Mouse (Mus musculus) spleen, postnatal 10 days (tissue): ENCODE results near the gene Ncoa7.

Experiments
- DNase-seq, 2 experiments: peaks; one replicate each; pipeline ENCODE4 v3.0.0; 2021 to 2022; ENCODE audit warnings: low spot score in 2 of 2

The Ncoa7 gene

DNA sequence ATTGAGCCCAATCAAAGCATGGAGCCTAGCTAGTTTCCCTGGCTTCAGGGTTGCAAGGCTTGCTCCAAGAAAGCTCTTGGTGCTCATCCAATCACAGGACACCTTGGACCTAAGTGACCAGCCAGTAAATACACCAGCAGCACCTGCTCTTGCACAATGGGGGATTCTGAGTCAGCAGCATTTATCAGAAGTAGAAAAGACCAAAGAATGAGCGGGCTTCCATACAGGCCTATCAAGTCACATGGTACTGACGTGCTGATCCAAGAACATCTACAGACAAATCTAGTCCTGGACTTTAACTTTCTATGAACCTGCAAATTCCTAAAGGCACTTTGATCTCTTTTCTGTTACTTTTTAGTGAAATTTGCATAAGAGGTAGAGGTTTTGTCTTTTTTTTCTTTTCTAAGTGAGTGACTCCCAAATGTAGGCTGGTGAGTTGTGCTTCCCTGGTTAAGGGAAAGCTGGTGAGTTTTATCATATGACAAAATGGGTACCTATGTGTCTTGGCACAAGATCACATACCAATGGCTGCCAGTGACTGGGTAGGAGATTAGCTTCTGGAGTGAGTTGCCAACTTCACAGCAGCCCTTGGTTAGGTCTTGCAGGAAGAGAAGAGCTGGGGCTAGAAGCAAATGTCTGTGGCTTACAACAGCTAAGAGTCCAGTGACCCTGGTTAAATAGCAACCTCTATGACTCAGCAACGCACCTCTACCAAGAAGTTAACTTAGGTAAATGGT lies 57.7 kb downstream of the Ncoa7 start:
- DNase-seq: no peak

DNA sequence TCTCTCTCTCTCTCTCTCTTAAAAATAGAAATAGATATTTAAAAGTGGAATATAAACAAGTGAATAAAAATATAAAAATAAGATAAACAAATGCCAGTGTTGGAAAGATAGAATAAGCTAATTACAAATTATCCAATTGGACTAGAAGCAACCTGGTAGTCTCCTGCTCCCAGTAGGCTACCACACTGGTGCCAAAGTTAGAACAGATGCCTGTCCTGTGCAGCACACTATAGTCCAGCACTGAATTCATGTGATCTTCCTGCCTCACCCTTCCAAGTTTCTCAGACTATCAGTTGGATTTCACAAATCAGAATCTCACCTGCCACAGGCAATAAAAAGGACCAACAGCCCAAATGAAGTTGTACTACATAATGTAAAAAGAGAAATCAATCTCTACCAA lies 59.9 kb downstream of the Ncoa7 start:
- DNase-seq: no peak

DNA sequence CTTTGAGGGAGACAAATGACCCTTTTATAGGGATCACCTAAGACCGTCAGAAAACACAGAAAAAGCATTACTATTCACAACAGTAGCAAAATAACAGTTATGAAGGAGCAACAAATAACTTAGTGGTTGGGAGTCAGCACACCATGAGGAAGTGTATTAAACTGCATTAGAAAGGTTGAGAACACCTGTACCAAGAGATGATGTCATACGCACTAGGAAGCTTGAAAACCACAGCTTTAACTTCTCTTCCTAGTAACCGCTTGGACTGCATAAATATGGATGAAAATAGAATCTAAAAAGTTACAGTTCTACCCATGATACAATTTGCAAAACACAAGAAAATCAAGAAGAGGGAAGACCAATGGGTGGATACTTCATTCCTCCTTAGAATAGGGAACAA lies 64.7 kb downstream of the Ncoa7 start:
- no peak for DNase-seq

DNA sequence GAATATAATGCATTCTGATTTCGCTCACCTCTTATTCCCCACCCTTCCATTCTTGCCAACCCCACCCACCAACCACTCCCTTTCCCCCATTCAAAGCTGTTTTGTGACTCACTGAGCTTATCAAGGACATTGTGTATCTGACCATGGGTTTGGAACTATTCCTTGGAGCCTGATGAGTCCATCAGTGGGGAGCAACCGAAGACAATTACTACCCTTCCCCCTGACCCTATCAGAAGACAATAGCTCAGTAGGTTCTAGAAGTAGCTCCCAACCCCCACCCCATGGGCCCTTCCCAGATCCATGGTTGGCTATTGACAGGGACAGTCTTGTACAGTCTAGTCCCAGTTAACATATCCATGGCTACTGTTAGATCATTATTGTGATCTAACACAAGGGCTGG lies 65.8 kb downstream of the Ncoa7 start:
- no peak for DNase-seq

DNA sequence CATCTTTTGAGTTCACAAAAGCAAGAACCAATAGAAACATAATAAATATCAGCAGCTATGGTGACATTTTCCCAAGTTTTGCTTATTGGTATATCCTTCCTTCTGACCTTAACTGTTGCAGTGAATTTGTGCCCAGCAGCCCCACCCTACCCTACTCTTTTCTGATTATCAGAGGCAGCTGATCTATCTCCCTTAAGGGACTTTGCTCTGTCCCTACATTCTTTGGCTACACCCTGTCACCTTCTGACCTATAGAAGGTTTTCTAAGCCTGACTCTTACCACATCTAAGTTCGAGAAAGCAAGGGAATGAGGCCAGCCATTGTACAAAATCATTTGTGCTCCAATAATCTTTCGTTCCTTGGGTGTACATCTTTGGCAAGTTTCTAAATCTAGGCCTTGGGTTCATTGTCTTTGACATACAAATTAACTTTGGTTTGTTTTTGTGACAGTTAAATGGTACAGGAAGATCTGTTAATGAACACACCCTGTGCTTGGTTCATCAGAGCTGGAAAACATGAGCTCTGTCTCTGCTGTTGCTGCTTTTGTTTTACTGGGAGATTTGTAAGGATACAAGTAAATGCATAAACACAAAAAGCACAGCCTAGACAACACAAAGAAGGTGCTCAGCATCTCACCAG lies 69.9 kb downstream of the Ncoa7 start:
- DNase-seq: no peak

DNA sequence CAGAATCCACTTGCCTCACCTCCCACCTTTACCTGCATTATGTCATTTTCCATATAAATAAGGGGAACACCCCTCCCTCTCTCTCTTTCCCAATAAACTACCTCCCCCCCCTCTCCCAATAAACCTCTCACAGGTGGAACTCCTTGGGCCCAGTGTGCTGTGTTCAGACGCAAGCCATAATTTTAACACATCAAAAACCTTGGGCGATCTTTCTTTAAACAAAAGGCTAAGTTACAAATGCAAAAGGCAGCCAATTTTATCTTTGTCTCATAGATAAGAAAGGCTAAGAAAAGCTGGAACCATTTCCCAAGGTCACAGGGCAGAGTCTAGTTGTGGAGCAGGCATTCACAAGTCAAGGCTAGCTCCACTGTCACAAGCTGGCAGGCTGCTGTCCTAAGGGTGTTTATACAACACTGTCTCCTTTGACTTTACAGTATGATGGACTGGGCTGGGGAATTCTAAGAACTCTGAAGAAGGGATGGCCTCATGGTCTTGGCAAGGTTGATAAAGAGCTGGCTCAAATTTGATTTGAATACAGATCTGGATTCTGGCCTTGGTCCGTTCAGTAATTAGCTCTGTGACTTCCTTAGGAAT lies 71.7 kb downstream of the Ncoa7 start:
- no peak for DNase-seq

DNA sequence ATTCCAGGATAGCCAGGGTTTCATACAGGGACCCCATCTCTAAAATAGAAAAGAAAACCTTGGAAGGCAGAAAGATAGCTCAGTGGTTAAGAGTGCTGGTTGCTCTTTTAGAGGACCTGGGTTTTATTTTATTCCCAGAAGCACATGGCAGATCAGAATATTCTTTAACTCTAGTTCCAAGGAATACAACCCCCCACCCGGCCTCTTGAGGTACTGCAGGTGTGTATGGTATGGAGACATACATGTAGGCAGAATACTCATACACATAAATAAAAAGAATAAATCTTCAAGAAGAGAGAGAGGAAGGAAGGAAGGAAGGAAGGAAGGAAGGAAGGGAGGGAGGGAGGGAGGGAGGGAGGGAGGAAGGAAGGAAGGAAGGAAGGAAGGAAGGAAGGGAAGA lies 72.3 kb downstream of the Ncoa7 start:
- DNase-seq: peak in 1 of 2 experiments; percentile 59

DNA sequence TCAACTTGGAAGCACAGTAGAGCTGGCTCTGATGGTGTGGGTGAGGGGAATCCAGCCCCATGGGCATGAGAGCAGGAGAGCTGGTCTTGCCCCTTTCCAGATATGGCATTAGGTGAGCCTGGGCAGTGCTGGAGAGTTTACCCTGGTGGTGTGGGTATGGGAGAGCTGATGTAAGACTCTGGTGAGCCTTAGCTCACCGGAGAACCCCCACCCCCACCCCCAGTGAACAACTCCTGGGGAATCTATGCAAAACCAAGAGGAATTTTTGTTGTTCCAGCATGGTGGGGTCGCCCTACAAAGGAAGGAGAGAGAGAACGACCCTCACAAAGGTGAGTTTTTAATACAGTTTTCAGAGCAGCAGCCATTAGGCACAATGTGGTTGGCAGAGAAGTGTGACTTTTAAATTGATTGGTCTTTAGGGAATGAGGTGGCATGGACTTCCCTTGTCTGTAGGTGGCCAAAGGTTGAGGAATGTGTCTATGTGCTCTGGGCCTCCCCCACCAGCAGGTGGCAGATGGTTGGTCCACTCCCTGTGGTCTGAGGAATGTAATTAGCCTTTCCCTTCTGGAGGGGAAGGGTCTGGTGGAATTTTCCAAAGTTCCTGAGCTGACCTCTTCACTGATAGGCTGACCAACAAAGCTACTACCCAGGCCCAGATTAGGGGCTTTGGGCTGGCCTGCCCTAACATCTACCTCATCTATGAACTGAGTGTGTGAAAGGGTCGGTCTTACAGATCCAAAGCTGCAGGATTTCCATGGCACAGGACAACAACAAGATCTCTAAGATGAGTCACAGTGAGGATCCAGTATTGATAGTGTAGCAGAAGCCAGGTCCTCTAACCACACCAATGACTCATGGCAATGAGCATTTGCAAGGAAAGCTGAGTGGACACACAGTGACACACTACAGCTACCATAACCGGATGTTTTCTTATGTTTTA lies 73.7 kb downstream of the Ncoa7 start:
- DNase-seq: no peak

DNA sequence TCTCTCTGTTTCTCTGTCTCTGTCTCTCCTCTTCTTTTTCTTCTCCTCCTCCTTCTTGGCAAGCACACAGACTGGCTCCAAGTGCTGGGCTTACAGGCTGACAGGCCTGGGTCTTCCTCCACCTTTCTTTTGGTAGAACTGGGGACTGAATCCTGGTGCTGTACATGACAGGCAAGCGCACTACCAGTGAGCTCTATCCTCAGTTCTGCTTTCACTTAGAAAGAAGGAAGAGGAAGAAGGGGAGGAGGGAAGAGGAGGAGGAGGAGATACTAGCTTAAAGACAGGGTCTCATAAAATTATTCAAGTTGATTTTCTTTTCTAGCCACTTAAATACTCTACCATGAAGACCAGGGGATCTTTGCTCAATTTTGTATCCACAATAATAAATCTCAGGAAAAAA lies 80.1 kb downstream of the Ncoa7 start:
- DNase-seq: no peak

DNA sequence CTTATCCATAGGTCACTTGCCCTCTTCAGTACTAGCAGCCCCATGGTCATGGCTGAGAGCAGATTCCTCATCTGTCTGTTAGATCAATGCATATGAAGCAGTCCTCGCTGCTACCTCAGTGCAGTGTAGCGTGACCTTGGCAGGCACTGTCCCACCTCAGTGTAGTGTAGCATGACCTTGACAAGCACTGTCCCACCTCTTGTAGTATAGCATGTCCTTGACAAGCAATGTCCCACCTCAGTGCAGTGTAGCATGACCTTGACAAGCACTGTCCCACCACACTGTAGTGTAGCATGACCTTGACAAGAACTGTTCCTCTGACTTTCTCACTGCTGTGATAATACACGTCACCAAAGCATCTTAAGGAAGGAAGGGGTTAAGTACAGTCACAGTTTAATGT lies 82.6 kb downstream of the Ncoa7 start:
- DNase-seq: no peak

DNA sequence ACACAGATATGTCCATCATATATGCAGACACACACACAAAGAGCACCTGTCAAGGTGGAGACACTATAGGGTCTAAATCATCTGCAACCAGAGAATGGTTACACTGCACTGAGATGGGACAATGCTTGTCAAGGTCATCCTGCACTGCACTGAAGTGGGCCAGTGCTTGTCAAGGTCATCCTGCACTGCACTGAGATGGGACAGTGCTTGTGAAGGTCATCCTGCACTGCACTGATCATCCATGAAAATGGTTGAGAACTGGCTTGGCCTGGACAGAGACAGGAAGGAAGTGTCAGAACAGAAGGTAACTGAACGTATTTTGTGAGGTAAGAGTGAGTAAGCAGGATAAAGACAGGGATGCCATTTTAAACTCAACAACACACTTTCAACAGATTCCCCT lies 83.2 kb downstream of the Ncoa7 start:
- no peak for DNase-seq

DNA sequence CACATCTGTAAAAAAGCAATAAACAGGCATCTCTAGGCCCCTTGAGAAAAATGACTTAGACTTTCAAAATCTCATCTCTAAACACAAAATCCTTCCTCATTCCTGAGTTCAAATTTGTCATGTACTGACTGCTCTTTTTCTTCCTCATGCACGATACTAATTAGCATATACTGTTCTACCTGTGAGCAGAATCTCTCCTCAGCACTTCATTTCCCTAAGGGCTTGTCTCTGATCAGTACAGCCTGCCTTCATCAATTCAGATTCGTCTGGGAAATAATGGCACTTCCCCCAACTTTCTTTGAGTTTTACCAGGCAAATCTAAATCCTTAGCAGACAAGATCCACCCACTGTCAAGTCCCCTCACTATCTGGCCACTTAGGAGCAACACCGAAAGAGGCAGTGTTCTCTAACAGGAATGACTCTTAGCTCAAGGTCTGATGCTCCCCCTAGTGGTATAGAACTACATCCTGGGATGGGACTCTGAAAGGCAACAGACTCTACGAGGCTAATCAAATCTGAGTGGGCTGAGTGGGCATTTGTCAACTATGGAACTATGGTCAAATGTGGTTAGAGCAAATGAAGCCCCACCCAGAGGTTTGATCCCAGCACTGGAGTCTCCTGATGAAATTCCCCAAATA lies 84.3 kb downstream of the Ncoa7 start:
- DNase-seq: peak; percentile 34 to 48

DNA sequence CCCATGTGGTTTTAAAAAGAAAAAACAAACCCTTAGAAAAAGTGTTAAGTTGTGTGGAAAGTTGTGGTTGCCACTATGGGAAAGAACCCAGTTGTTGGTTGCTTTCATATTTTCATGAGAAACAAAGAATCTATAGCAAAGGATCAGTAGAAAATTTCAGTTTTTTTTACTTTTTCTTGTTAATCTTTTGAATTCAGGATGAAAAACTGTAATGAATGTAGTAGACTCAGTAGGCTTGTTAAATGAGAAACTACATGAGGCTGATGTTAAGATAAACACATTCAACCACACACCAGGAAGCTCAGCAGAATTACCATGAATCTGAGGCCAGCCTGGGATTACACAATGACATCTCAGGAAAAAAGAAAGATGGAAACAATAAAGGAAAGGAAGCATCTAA lies 87.0 kb downstream of the Ncoa7 start:
- no peak for DNase-seq

DNA sequence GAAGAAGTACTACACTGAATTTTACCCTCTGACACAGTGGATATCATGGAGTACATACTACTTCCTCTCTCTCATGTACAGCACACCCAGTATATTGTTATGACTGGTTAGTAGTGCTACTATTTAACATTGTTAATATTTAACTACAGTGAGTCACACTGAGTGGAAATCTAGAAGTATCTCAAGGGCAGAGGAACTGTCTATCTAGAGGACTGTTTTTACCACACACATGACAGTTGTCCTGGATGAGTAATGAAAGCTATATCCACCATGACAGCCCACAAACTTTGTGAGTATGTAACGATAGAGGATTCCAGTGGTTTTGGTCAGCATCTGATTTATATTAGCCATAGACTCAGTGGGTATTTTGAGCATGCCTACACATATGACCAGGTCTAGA lies 90.6 kb downstream of the Ncoa7 start:
- DNase-seq: no peak

DNA sequence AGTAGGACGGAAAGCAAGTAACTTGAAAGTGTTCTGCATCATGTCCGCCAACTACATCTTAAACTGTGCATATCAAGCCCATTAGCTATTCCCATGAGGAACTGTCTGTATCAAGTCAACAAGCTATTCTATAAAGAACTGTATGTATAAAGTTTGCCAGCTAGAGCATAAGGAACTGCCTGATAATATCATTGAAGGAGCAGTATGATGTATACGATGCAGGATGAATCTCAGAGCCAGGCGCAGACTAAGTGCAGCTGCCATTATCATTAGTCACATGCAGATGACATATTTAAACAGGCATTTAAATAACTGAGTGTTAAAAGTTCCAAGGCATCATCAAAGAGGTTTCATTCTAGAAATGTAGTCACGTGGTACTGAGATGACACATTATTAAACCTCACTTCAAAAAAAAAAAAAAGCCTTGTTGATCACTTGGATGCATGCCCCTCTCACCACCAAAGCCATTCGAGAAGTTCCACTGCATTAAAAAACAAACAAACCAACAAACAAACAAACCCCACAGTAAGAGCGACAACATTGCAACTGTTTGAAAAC lies 93.2 kb downstream of the Ncoa7 start:
- no peak for DNase-seq

DNA sequence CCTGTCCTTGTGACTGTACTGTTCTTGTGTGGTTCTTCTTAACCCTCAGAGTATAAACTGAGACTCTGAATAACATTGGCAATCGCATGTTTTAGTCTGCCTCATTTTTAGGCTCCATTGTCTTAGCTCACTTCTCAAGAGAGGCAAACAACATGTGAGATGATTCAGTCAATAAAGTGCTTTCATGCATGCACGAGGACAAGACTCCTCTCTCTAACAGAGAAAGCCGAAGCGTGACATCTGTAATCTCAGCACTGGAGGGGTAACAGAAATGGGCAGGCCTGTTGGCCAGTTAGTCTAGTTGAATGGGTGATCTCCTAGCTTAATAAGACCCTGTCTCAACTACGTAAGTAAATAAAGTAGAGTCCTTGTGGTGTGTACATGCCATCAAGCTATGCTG lies 95.1 kb downstream of the Ncoa7 start:
- no peak for DNase-seq

DNA sequence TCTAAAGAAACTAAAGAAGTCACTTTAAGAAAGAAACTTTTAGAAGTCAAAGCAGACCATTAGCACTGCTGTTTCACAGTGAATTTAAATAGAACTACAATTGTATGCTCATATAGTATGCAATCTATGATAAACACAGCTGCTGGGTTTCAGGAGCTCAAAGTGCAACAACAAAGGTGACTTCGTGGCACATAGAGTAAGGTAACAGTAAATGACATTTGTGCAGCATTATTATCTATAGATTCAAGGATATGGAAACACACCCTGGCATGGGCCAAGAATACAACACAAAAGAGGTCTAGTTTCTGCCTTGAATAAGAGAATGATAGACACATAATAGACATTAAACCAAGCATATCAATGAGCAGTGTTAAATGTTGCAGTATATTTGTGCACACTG lies 100.5 kb downstream of the Ncoa7 start:
- DNase-seq: no peak

DNA sequence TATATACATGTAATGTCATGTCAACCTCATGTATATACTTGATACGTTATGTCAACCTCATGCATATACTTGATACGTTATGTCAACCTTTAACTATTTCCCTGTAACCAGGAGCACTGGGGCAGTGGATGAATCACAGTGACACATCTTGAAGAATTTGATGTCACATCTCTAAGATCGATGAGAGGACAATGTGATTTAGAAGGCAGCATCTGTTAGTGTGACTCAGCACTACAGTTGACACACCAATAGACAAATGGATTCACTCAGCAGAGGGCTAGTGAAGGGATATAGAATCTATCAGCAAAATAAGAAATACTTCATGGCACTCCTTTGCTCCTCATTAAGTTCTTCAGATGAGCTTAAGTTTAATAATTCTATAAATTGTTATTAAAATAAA lies 116.3 kb downstream of the Ncoa7 start:
- no peak for DNase-seq

DNA sequence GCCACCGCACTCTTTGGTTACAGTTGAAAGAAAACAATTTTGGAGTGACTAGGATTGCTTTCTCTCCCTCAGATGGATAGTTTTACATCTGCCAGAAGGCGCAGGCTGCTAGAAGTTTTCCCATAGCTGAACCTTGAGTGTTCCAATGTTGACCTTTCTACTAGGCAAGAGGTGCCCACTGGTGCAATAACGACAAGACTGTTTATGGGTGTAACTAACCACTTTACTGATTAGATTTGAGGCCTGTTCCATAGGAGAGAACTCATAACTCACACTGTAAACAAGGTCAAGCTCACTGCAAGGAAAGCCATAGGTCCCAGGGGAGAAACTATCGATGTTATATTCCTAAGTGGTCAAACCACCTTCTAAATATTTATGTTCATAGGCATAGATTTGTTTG lies 119.7 kb downstream of the Ncoa7 start:
- no peak for DNase-seq

DNA sequence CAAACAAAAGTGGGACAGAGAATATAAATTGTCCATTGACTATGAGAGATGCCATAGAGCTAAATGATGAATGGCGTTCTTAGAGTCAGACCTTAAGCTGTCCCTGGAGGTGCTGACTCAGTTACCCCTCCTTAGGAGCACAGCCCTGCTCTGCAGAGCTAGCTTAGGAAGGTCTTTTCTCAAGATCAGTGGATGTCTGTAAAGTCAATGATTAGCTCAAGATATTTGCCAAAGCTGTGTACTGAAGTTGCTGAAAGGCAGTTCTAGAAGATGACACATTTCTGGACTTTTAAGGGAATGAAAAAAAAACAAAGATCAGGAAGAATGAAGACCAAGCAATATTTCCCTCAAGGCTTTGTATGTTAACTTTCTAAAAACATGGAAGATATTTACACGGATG lies 123.4 kb downstream of the Ncoa7 start:
- DNase-seq: no peak

DNA sequence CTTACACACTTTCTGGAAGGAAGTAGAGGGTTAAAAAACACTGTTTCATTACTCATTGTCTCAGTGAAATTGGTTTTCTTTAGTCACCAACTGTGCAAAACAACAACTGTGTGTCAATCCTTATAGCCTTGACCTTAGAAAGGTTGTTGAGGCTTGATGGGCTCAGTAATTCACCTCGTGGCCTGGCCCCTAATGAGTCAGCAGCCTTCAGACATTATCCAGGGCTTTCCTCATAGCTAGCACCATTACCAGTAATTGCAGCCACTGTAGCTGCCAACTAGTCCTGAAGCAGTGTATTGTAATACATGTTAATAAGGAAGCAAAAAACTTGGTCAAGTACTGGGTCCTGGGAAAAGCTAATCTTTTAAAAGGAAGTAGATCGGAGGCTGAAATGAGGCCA lies 125.1 kb downstream of the Ncoa7 start:
- DNase-seq: no peak

DNA sequence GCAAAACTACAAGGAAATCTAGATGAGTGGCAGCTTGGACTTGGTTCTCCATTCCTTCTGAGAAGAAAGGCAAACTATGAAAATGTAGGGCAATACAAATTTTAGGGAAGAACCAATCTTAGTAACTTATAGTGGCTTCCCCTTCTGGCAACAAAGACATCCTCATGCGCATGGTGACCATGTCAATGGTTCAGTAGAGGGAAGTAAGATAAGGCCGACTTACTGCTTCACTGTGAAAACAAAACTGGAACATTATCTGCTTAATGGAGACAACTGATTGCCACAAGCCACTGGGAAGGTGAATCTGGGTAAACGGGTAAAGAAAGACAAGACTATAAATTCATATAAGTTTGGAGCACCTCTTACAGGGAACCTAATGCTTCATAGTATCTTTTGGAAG lies 128.3 kb downstream of the Ncoa7 start:
- DNase-seq: no peak
